Comparison of ENCODE assay signal across 7 mouse cellular contexts in the genomic region with DNA sequence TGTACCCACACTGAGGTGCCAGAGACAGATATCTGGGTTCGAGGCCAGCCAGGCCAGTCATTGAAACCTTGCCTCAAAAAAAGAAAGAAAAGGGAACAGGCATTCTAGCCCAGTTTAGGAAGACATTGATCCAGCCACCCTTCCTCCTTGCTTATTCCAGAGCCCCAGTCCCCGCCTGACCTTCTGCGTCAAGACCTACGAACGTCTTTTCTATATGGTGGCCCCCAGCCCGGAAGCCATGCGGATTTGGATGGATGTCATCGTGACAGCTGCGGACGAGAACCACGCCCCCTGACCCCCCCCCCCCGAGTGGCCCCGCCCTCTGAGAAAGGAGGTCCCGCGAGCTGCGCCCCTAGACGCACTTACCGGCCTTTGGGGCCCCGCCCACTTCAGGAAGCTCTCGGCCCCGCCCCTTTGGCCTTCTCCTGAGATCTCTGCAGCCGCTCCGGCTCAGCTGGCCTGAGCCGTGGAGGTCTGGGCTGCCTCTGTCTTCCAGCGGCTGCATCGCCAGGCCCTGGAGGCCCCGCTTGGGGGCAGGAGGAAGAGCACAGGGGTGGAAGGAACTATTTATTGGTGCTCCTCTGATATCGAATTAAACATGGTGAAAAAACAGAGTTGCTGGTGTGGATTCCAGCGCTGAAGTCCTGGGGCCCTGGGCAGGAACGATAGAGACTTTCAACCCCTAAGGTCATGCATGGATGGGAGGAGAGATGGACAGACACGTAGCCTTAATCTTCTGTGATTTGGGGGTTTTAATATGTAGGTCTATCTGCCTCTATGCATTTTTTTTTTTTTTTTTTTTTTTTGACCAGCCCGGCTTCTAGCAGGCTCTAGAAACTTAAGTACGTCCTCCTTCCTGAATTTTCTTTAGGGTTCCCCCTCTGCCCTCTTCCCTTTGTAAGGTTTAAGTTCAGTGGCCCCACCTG. TPM values are rescaled to one million over a fixed set of nuclear protein-coding genes. Genes with fewer than 3 reads are reported as not detected.
DNase-seq lines count a peak whose midpoint lies in the region; ATAC-seq lines count a peak whose summit lies in the region.

No protein-coding gene starts in this region.

- DNase-seq in adrenal gland, adult 2 months: peak; percentile 93
- peak; percentile 88 for DNase-seq in embryo, embryonic 10 days (ENCODE audit: low spot score)
- DNase-seq in gastrocnemius, postnatal 4 days (ENCODE audit: low spot score in 2 of 2): peak; percentile 79 to 90
- DNase-seq in liver, embryonic 11.5 days (ENCODE audit: low spot score): peak; percentile 85
- peak; percentile 84 to 88 for DNase-seq in spleen, postnatal 4 days (ENCODE audit: low spot score in 2 of 2)

- peak; percentile 96 for ATAC-seq in intestine, embryonic 15.5 days
- peak; percentile 91 for ATAC-seq in liver, embryonic 11.5 days (replicated peaks; ENCODE audit: low FRiP score)
- ATAC-seq in monocyte, adult 5-6 weeks (replicated peaks; ENCODE audit: insufficient number of reproducible peaks, low FRiP score, low TSS enrichment, poor library complexity, severe bottlenecking): peak; percentile 83

- H3K27me3 ChIP-seq in intestine, embryonic 15.5 days (replicated peaks): no peaks in the 10 kb centered on the region
- no peaks in the 10 kb centered on the region for H3K27me3 ChIP-seq in liver, embryonic 11.5 days (replicated peaks; ENCODE audit: control insufficient read depth, insufficient read depth, low read length)

- H3K4me2 ChIP-seq in intestine, embryonic 15.5 days (replicated peaks): peak overlapping the region; percentile 64
- H3K4me2 ChIP-seq in liver, embryonic 11.5 days: peak overlapping the region; percentile 74

- H3K4me1 ChIP-seq in intestine, embryonic 15.5 days (replicated peaks): peaks cover 14% of the 10 kb centered on the region
- peaks cover 6% of the 10 kb centered on the region; the same call in 1 of the 2 replicates for H3K4me1 ChIP-seq in liver, embryonic 11.5 days (replicated peaks; ENCODE audit: control insufficient read depth, insufficient read depth, low read length)

- H3K27ac ChIP-seq in intestine, embryonic 15.5 days: peak overlapping the region; percentile 64
- no peak overlapping the region for H3K27ac ChIP-seq in liver, embryonic 11.5 days (ENCODE audit: low read depth, low read length)

- 7% methylated on average over 33 of the region's 33 CpGs for WGBS in intestine, embryonic 15.5 days
- WGBS in liver, embryonic 11.5 days: 10% methylated on average over 32 of the region's 33 CpGs

- H3K4me3 ChIP-seq in intestine, embryonic 15.5 days (replicated peaks): peak overlapping the region; percentile 16
- peak overlapping the region; percentile 25 for H3K4me3 ChIP-seq in liver, embryonic 11.5 days (ENCODE audit: low read depth, low read length)

- peak overlapping the region; percentile 45 for H3K9ac ChIP-seq in intestine, embryonic 15.5 days
- H3K9ac ChIP-seq in liver, embryonic 11.5 days (ENCODE audit: low read depth, low read length): peak overlapping the region; percentile 60

- H3K9me3 ChIP-seq in intestine, embryonic 15.5 days: no peaks in the 10 kb centered on the region
- H3K9me3 ChIP-seq in liver, embryonic 11.5 days (ENCODE audit: control insufficient read depth, low read length): no peaks in the 10 kb centered on the region

- H3K36me3 ChIP-seq in intestine, embryonic 15.5 days: no peaks in the 10 kb centered on the region
- H3K36me3 ChIP-seq in liver, embryonic 11.5 days (ENCODE audit: control insufficient read depth, insufficient read depth, low read length): no peaks in the 10 kb centered on the region

RNA-seq across cellular contexts. Expression of gene Lypd3, which starts 7.4 kb away (rescaled TPM):
- total RNA-seq in adrenal gland, adult 2 months (2021): under 1 TPM; 0.79 to 0.84 TPM
- polyA plus RNA-seq in adrenal gland, adult 2 months (2012; rRNA removed): 1.9 TPM in 2 replicates
- not detected for total RNA-seq in gastrocnemius, postnatal 4 days (2021)
- polyA plus RNA-seq in intestine, embryonic 15.5 days (2015; fragmentation: Nextera tagmentation; extraction: Ambion mirVana): 0.44 and 0.64 TPM in 2 replicates
- polyA plus RNA-seq in liver, embryonic 11.5 days (2014; fragmentation: Nextera tagmentation; extraction: Ambion mirVana): 0.10 TPM in 1 of 2 replicates, not detected in the other
- not detected in 3 replicates for total RNA-seq in monocyte, adult 5-6 weeks (2017)

RNA-seq across cellular contexts. Expression of gene Phldb3, which starts 18.4 kb away (rescaled TPM):
- 1 to 10 TPM; 3.5 to 8.5 TPM for total RNA-seq in adrenal gland, adult 2 months (2021)
- polyA plus RNA-seq in adrenal gland, adult 2 months (2012; rRNA removed): 3.9 and 4.4 TPM in 2 replicates
- total RNA-seq in gastrocnemius, postnatal 4 days (2021): 1 to 10 TPM in 1 of 2 experiments, under 1 TPM in 1; 0.98 to 1.6 TPM
- polyA plus RNA-seq in intestine, embryonic 15.5 days (2015; fragmentation: Nextera tagmentation; extraction: Ambion mirVana): 0.35 and 0.39 TPM in 2 replicates
- polyA plus RNA-seq in liver, embryonic 11.5 days (2014; fragmentation: Nextera tagmentation; extraction: Ambion mirVana): 0.13 and 0.14 TPM in 2 replicates
- total RNA-seq in monocyte, adult 5-6 weeks (2017): 7.5 to 10.6 TPM (median 9.6 TPM) in 3 replicates

RNA-seq across cellular contexts. Expression of gene Zfp575, which starts 41.5 kb away (rescaled TPM):
- under 1 TPM; 0.29 to 0.45 TPM for total RNA-seq in adrenal gland, adult 2 months (2021)
- 0.36 and 0.62 TPM in 2 replicates for polyA plus RNA-seq in adrenal gland, adult 2 months (2012; rRNA removed)
- 1 to 10 TPM; 1.5 to 1.9 TPM for total RNA-seq in gastrocnemius, postnatal 4 days (2021)
- 3.2 and 3.6 TPM in 2 replicates for polyA plus RNA-seq in intestine, embryonic 15.5 days (2015; fragmentation: Nextera tagmentation; extraction: Ambion mirVana)
- 0.65 and 0.82 TPM in 2 replicates for polyA plus RNA-seq in liver, embryonic 11.5 days (2014; fragmentation: Nextera tagmentation; extraction: Ambion mirVana)
- total RNA-seq in monocyte, adult 5-6 weeks (2017): not detected in 3 replicates

RNA-seq across cellular contexts. Expression of gene Ethe1, which starts 41.6 kb away (rescaled TPM):
- 10 to 100 TPM; 34.8 to 37.5 TPM for total RNA-seq in adrenal gland, adult 2 months (2021)
- 32.1 and 33.8 TPM in 2 replicates for polyA plus RNA-seq in adrenal gland, adult 2 months (2012; rRNA removed)
- 1 to 10 TPM; 8.0 to 9.1 TPM for total RNA-seq in gastrocnemius, postnatal 4 days (2021)
- polyA plus RNA-seq in intestine, embryonic 15.5 days (2015; fragmentation: Nextera tagmentation; extraction: Ambion mirVana): 35.7 and 36.7 TPM in 2 replicates
- polyA plus RNA-seq in liver, embryonic 11.5 days (2014; fragmentation: Nextera tagmentation; extraction: Ambion mirVana): 20.7 and 21.9 TPM in 2 replicates
- 4.8 to 9.7 TPM (median 7.9 TPM) in 3 replicates for total RNA-seq in monocyte, adult 5-6 weeks (2017)

RNA-seq across cellular contexts. Expression of gene Tex101, which starts 47.5 kb away (rescaled TPM):
- total RNA-seq in adrenal gland, adult 2 months (2021): not detected
- polyA plus RNA-seq in adrenal gland, adult 2 months (2012; rRNA removed): not detected in 2 replicates
- not detected for total RNA-seq in gastrocnemius, postnatal 4 days (2021)
- 0.14 and 0.15 TPM in 2 replicates for polyA plus RNA-seq in intestine, embryonic 15.5 days (2015; fragmentation: Nextera tagmentation; extraction: Ambion mirVana)
- polyA plus RNA-seq in liver, embryonic 11.5 days (2014; fragmentation: Nextera tagmentation; extraction: Ambion mirVana): not detected in 2 replicates
- total RNA-seq in monocyte, adult 5-6 weeks (2017): not detected in 3 replicates
